Mouse (Mus musculus): ENCODE results near the gene Nucb2. TPM values are rescaled to one million over a fixed set of nuclear protein-coding genes. Genes with fewer than 3 reads are reported as not detected.

The Nucb2 gene
- polyA plus RNA-seq (2012; rRNA removed): 2.4 and 2.8 TPM in 2 replicates

DNA sequence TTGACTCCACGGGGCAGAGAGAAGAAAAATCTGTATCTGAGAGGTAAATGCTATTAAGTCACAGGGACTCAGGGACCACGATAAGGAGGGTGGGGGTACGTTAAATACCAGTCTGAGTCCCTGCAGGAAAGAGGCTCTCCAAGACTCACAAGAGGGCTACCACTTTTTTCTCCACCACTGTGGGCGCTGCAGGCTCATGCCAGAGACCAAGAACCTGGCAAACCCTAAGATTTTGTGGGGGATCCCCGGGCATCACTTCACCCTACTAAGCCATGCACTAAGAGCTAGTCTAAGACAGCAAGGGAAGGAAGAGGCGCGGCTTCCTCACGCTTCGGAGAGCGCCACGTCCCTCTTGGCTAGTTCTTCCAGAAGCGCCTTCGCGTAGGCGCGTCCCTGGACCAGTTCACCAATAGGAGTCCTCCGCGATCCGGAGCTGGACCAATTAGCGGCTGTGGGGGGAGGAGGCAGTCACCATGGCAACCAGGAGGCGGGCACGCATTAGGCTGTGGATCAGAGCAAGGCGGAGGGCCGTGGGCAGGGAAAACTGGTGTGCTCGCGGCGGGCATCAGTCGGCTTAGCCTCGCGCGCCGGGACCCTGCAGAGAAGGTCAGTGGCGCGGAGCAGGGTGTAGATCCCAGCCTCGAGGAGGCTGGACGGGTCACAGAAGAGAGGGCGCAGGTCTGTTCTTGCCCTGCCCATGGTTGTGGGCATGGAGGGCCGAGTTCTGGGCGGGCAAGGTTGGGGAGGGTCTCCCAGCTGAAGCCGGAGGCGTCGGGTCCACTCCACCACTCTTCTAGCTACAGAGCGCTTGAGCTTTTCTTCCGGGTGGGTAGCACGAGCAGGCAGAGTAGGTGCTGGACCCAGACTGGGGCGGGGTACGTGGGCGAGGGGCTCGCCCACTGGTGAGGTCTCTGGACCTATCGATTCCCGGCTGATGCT is at the start of gene Nucb2:
Nucb2 (plus strand) TSS at position 491 of the 939 bp plus-strand sequence.

Other genes starting within 250 kb of the Nucb2 start
- 2.3 and 2.5 TPM in 2 replicates for gene Plekha7, start 196.0 kb upstream of the Nucb2 start, polyA plus RNA-seq (2012; rRNA removed)
- 601 and 717 TPM in 2 replicates for gene Rps13, start 170.2 kb upstream of the Nucb2 start, polyA plus RNA-seq (2012; rRNA removed)
- 2.9 and 3.2 TPM in 2 replicates for gene Pik3c2a, start 60.9 kb upstream of the Nucb2 start, polyA plus RNA-seq (2012; rRNA removed)

Measured in liver, embryonic 14 days (tissue).